ENCODE assay signal across 28 mouse cellular contexts in the genomic region with DNA sequence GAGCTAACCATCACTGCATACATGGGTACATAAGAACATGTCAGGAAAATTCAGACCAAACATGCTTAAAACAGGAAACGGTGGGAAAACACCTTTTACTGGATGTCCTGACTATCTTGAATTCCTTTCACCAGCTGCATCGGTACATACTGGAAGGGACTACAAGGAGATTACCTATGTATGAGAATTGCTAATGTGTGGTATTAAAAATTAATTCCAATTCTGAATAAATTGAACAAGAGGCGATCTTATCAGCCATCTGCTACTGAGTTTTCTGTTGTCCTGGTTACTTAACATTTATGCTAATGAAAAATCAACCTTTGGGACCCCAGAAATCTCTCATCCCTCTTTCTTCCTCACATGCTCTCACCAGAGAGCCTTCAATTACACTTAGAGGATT.
"Had no signal": no experiment of that assay in that cellular context is flagged by ENCODE, and none has a peak within 500 bp of the region (broad histone marks: within the 10 kb centered on the region; RNA-seq: fewer than 3 reads in every experiment).

No protein-coding gene starts in this region.

- H3K27me3 ChIP-seq: limb, embryonic 12.5 days; limb, embryonic 13.5 days; limb, embryonic 15.5 days; liver, embryonic 12.5 days; liver, embryonic 13.5 days; liver, embryonic 15.5 days; lung, embryonic 15.5 days; megakaryocyte, embryonic 14.5 days; neural tube, embryonic 12.5 days; neural tube, embryonic 13.5 days had no signal

- H3K4me1 ChIP-seq: limb, embryonic 10.5 days; limb, embryonic 12.5 days; limb, embryonic 13.5 days; limb, embryonic 15.5 days; liver, embryonic 12.5 days; liver, embryonic 13.5 days; liver, embryonic 15.5 days; lung, embryonic 15.5 days; megakaryocyte, embryonic 14.5 days; neural tube, embryonic 12.5 days; neural tube, embryonic 13.5 days had no signal

- ATAC-seq: liver, embryonic 12.5 days; liver, postnatal 0 days; lung, postnatal 0 days had no signal

- DNase-seq: left cerebral cortex, postnatal 4 days; liver; liver, embryonic 13.5 days; liver, postnatal 0 days; lung, adult 18-20 months; lung, adult 2 months; lung, embryonic 14.5 days; lung, postnatal 10 days; lung, postnatal 14 days; lung, postnatal 36 days; lung, postnatal 4 days had no signal

- H3K9me3 ChIP-seq: limb, embryonic 10.5 days; limb, embryonic 12.5 days; limb, embryonic 13.5 days; limb, embryonic 15.5 days; liver, embryonic 12.5 days; liver, embryonic 13.5 days; liver, embryonic 15.5 days; lung, embryonic 15.5 days; neural tube, embryonic 12.5 days; neural tube, embryonic 13.5 days had no signal

- H3K36me3 ChIP-seq: limb, embryonic 10.5 days; limb, embryonic 12.5 days; limb, embryonic 13.5 days; limb, embryonic 15.5 days; liver, embryonic 12.5 days; liver, embryonic 13.5 days; liver, embryonic 15.5 days; lung, embryonic 15.5 days; neural tube, embryonic 12.5 days; neural tube, embryonic 13.5 days had no signal

- H3K9ac ChIP-seq: limb, embryonic 12.5 days; limb, embryonic 13.5 days; limb, embryonic 15.5 days; liver, embryonic 12.5 days; liver, embryonic 13.5 days; liver, embryonic 14.5 days; liver, embryonic 15.5 days; liver, postnatal 0 days; lung, embryonic 14.5 days; lung, embryonic 15.5 days; neural tube, embryonic 12.5 days; neural tube, embryonic 13.5 days had no signal

- H3K4me2 ChIP-seq: limb, embryonic 12.5 days; limb, embryonic 13.5 days; limb, embryonic 15.5 days; liver, embryonic 11.5 days; liver, embryonic 12.5 days; liver, embryonic 13.5 days; liver, embryonic 15.5 days; lung, embryonic 14.5 days; lung, embryonic 15.5 days; midbrain, embryonic 11.5 days; neural tube, embryonic 12.5 days; neural tube, embryonic 13.5 days had no signal

- H3K4me3 ChIP-seq: left cerebral cortex, adult 2 months; limb, embryonic 10.5 days; limb, embryonic 12.5 days; limb, embryonic 13.5 days; limb, embryonic 15.5 days; liver, embryonic 12.5 days; liver, embryonic 13.5 days; liver, embryonic 15.5 days; lung, embryonic 15.5 days; megakaryocyte, embryonic 14.5 days; myocyte; neural tube, embryonic 12.5 days; neural tube, embryonic 13.5 days had no signal

- H3K27ac ChIP-seq: left cerebral cortex, adult 2 months; limb, embryonic 10.5 days; limb, embryonic 12.5 days; limb, embryonic 13.5 days; limb, embryonic 15.5 days; liver, embryonic 12.5 days; liver, embryonic 13.5 days; liver, embryonic 14.5 days; liver, embryonic 15.5 days; lung, embryonic 15.5 days; macrophage; neural tube, embryonic 12.5 days; neural tube, embryonic 13.5 days had no signal
